ENCODE assay signal across 9 mouse cellular contexts in the genomic region with DNA sequence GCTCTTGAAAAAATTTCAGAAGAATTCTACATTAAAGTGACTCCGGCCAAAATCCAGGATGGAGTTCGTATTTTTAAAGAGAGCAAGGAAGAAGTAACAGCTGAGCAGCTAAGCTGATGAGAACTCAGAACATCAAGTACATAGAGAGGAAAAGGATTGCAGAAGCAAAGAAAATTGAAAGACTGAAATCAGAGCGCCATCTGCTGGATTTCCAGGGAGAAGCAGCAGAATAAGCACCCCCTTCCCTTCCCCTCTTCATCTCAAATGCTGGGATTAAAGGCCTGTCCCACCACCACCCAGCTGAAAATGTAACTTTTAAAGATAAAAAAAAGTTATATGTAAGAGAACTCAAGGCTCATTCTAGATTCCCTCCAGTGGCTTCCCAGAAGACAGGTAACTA. TPM values are rescaled to one million over a fixed set of nuclear protein-coding genes. Genes with fewer than 3 reads are reported as not detected.
DNase-seq lines count a peak whose midpoint lies in the region; ATAC-seq and TF ChIP-seq lines count a peak whose summit lies in the region.
"Had no signal": no experiment of that assay in that cellular context is flagged by ENCODE, and none has a peak within 500 bp of the region (broad histone marks: within the 10 kb centered on the region; RNA-seq: fewer than 3 reads in every experiment).

No protein-coding gene starts in this region.

- H3K36me3 ChIP-seq in liver, adult 2 months (ENCODE audit: control insufficient read depth, insufficient read depth, low read length): peaks cover 14% of the 10 kb centered on the region
- H3K36me3 ChIP-seq in liver, embryonic 12.5 days: peaks cover 34% of the 10 kb centered on the region
- no peaks in the 10 kb centered on the region for H3K36me3 ChIP-seq in hindbrain, postnatal 0 days (ENCODE audit: insufficient read depth, low read length)
- peaks cover 14% of the 10 kb centered on the region for H3K36me3 ChIP-seq in limb, embryonic 14.5 days (ENCODE audit: control insufficient read depth, insufficient read depth, low read length)

- peak; percentile 29 for DNase-seq in liver, adult 2 months (ENCODE audit: extremely low read depth, low read depth, low spot score)
- no peak for DNase-seq in Patski (ENCODE audit: low read depth, low spot score)
- peak; percentile 77 to 81 for DNase-seq in cerebellum, postnatal 14 days
- DNase-seq in hindbrain, postnatal 0 days (ENCODE audit: low spot score): peak; percentile 77
- peak; percentile 74 for DNase-seq in limb, embryonic 14.5 days (ENCODE audit: low spot score)
- peak; percentile 58 for DNase-seq in right cerebral cortex, postnatal 14 days

- H3K9me3 ChIP-seq in liver, embryonic 12.5 days (replicated peaks): no peaks in the 10 kb centered on the region
- no peaks in the 10 kb centered on the region for H3K9me3 ChIP-seq in hindbrain, postnatal 0 days (ENCODE audit: low read length)
- H3K9me3 ChIP-seq in limb, embryonic 14.5 days (ENCODE audit: control insufficient read depth, low read length): no peaks in the 10 kb centered on the region
- H3K9me3 ChIP-seq: heart, embryonic 13.5 days had no signal

- peaks cover 2% of the 10 kb centered on the region; the same call in 1 of the 2 replicates for H3K79me2 ChIP-seq in liver, adult 2 months (ENCODE audit: control insufficient read depth, insufficient read depth, low read length)

- TF ChIP-seq POLR2A in liver, adult 2 months (IDR thresholded peaks at IDR 0.05; ENCODE audit: extremely low read depth, insufficient read depth, low read length): no peak
- TF ChIP-seq POLR2A in limb, embryonic 14.5 days (IDR thresholded peaks at IDR 0.05; ENCODE audit: borderline replicate concordance, extremely low read depth, insufficient read depth, insufficient read length): no peak

- 24% methylated on average over 3 of the region's 3 CpGs for WGBS in liver, adult 2 months
- WGBS in liver, embryonic 12.5 days (ENCODE audit: insufficient replicate concordance): 23% methylated on average over 3 of the region's 3 CpGs
- WGBS in hindbrain, postnatal 0 days: 31% methylated on average over 3 of the region's 3 CpGs
- 31% methylated on average over 3 of the region's 3 CpGs for WGBS in limb, embryonic 14.5 days

- no peak overlapping the region for H3K27ac ChIP-seq in liver, adult 2 months (replicated peaks; ENCODE audit: insufficient read depth, low read depth, low read length)
- H3K27ac ChIP-seq in liver, embryonic 12.5 days: no peak overlapping the region
- no peak overlapping the region for H3K27ac ChIP-seq in hindbrain, postnatal 0 days
- H3K27ac ChIP-seq in limb, embryonic 14.5 days (replicated peaks; ENCODE audit: low read depth, low read length): no peak overlapping the region
- H3K27ac ChIP-seq: heart, embryonic 13.5 days had no signal

- in situ Hi-C loops in Patski (cut with MboI; ENCODE audit: low pct_unique_long_range_greater_than_20kb): loop anchor here (5.0 to 10.0 kb wide), 2 partner anchors 43 to 180 kb away; no protein-coding TSS in a partner anchor

- no peak overlapping the region for H3K4me2 ChIP-seq in liver, embryonic 12.5 days
- H3K4me2 ChIP-seq in hindbrain, postnatal 0 days (ENCODE audit: low read depth, low read length): no peak overlapping the region
- H3K4me2 ChIP-seq in limb, embryonic 14.5 days (replicated peaks; ENCODE audit: low read depth, low read length, severe bottlenecking): no peak overlapping the region
- H3K4me2 ChIP-seq: heart, embryonic 13.5 days had no signal

- peak; percentile 48; the same call in 1 of the 2 replicates for TF ChIP-seq CTCF in liver, adult 2 months (IDR thresholded peaks at IDR 0.05; ENCODE audit: low read depth, low read length)
- peak; percentile 71 for TF ChIP-seq CTCF in Patski (IDR thresholded peaks at IDR 0.05)
- TF ChIP-seq CTCF in hindbrain, postnatal 0 days (IDR thresholded peaks at IDR 0.05; ENCODE audit: low read depth): peak; percentile 84

- no peak for ATAC-seq in liver, embryonic 12.5 days
- ATAC-seq in Patski: no peak
- ATAC-seq in hindbrain, postnatal 0 days: no peak
- no peak for ATAC-seq in limb, embryonic 14.5 days (ENCODE audit: low FRiP score, low read depth)
- ATAC-seq in monocyte, adult 5-6 weeks (replicated peaks; ENCODE audit: insufficient number of reproducible peaks, low FRiP score, low TSS enrichment, poor library complexity, severe bottlenecking): no peak

- peaks cover 4% of the 10 kb centered on the region for H3K4me1 ChIP-seq in liver, adult 2 months (ENCODE audit: control insufficient read depth, insufficient read depth, low read length)
- peaks cover 22% of the 10 kb centered on the region for H3K4me1 ChIP-seq in liver, embryonic 12.5 days
- H3K4me1 ChIP-seq in hindbrain, postnatal 0 days (ENCODE audit: insufficient read depth, low read length): peaks cover 9% of the 10 kb centered on the region
- H3K4me1 ChIP-seq in limb, embryonic 14.5 days (ENCODE audit: control insufficient read depth, insufficient read depth, low read length): peaks cover 11% of the 10 kb centered on the region

- H3K9ac ChIP-seq in liver, adult 2 months (ENCODE audit: low read depth, low read length): no peak overlapping the region
- no peak overlapping the region for H3K9ac ChIP-seq in liver, embryonic 12.5 days
- H3K9ac ChIP-seq in hindbrain, postnatal 0 days (replicated peaks; ENCODE audit: low read length): no peak overlapping the region
- no peak overlapping the region for H3K9ac ChIP-seq in limb, embryonic 14.5 days (ENCODE audit: low read depth, low read length, severe bottlenecking)
- H3K9ac ChIP-seq: heart, embryonic 13.5 days had no signal

- no peaks in the 10 kb centered on the region for H3K27me3 ChIP-seq in liver, adult 2 months (ENCODE audit: control insufficient read depth, insufficient read depth, low read length)
- H3K27me3 ChIP-seq in liver, embryonic 12.5 days (replicated peaks): no peaks in the 10 kb centered on the region
- no peaks in the 10 kb centered on the region for H3K27me3 ChIP-seq in Patski
- no peaks in the 10 kb centered on the region for H3K27me3 ChIP-seq in hindbrain, postnatal 0 days (ENCODE audit: insufficient read depth, low read length)
- no peaks in the 10 kb centered on the region for H3K27me3 ChIP-seq in limb, embryonic 14.5 days (ENCODE audit: control insufficient read depth, insufficient read depth, low read length)
- H3K27me3 ChIP-seq: heart, embryonic 13.5 days had no signal

- H3K4me3 ChIP-seq in liver, adult 2 months (ENCODE audit: insufficient read depth, low read depth, low read length): no peak overlapping the region
- no peak overlapping the region for H3K4me3 ChIP-seq in liver, embryonic 12.5 days
- no peak overlapping the region for H3K4me3 ChIP-seq in hindbrain, postnatal 0 days (ENCODE audit: low read length)
- H3K4me3 ChIP-seq in limb, embryonic 14.5 days (replicated peaks; ENCODE audit: low read length): no peak overlapping the region
- H3K4me3 ChIP-seq: heart, embryonic 13.5 days had no signal

- POLR2A ChIA-PET in Patski (lab: Charles Lee): no interaction called here

- CTCF ChIA-PET in Patski (lab: Charles Lee): interaction anchor here (0.7 to 1.4 kb wide), 3 partner anchors 11 to 110 kb away, joined by 3 to 4 read pairs (median 3); no protein-coding TSS in a partner anchor

RNA-seq across cellular contexts. Expression of a gene that starts 3.1 kb away (rescaled TPM):
- total RNA-seq in liver, adult 2 months (2014; rRNA removed): 0.74 and 1.2 TPM in 2 replicates
- polyA plus RNA-seq in liver, adult 2 months (2012; rRNA removed): 0.82 and 1.0 TPM in 2 replicates
- polyA plus RNA-seq in liver, embryonic 12.5 days (2016; fragmentation: Nextera tagmentation; extraction: Ambion mirVana): 1.6 and 1.7 TPM in 2 replicates
- 0.76 TPM for polyA plus RNA-seq in Patski (2021)
- 0.11 and 0.26 TPM in 2 replicates for total RNA-seq in hindbrain, postnatal 0 days (2014; rRNA removed)
- 1.6 and 1.7 TPM in 2 replicates for polyA plus RNA-seq in hindbrain, postnatal 0 days (2015; fragmentation: Nextera tagmentation; extraction: Ambion mirVana)
- polyA plus RNA-seq in limb, embryonic 14.5 days (2012; rRNA removed): 1.1 and 2.4 TPM in 2 replicates
- polyA plus RNA-seq in limb, embryonic 14.5 days (2014; fragmentation: Nextera tagmentation; extraction: Ambion mirVana): 1.6 and 1.7 TPM in 2 replicates
- total RNA-seq in monocyte, adult 5-6 weeks (2017): 1.1 to 3.4 TPM (median 2.5 TPM) in 3 replicates

RNA-seq across cellular contexts. Expression of a gene that starts 3.3 kb away (rescaled TPM):
- 52.3 and 60.0 TPM in 2 replicates for total RNA-seq in liver, adult 2 months (2014; rRNA removed)
- 20.5 and 28.0 TPM in 2 replicates for polyA plus RNA-seq in liver, adult 2 months (2012; rRNA removed)
- polyA plus RNA-seq in liver, embryonic 12.5 days (2016; fragmentation: Nextera tagmentation; extraction: Ambion mirVana): 48.2 and 49.0 TPM in 2 replicates
- 108 TPM for polyA plus RNA-seq in Patski (2021)
- total RNA-seq in hindbrain, postnatal 0 days (2014; rRNA removed): 99.2 and 102 TPM in 2 replicates
- 29.6 and 31.7 TPM in 2 replicates for polyA plus RNA-seq in hindbrain, postnatal 0 days (2015; fragmentation: Nextera tagmentation; extraction: Ambion mirVana)
- 75.0 and 75.7 TPM in 2 replicates for polyA plus RNA-seq in limb, embryonic 14.5 days (2012; rRNA removed)
- 69.4 and 75.4 TPM in 2 replicates for polyA plus RNA-seq in limb, embryonic 14.5 days (2014; fragmentation: Nextera tagmentation; extraction: Ambion mirVana)
- 146 to 205 TPM (median 156 TPM) in 3 replicates for total RNA-seq in monocyte, adult 5-6 weeks (2017)

RNA-seq across cellular contexts. Expression of a gene that starts 42.7 kb away (rescaled TPM):
- total RNA-seq in liver, adult 2 months (2014; rRNA removed): 44.9 and 50.9 TPM in 2 replicates
- polyA plus RNA-seq in liver, adult 2 months (2012; rRNA removed): 60.5 and 62.7 TPM in 2 replicates
- polyA plus RNA-seq in liver, embryonic 12.5 days (2016; fragmentation: Nextera tagmentation; extraction: Ambion mirVana): 45.0 and 49.7 TPM in 2 replicates
- 70.5 TPM for polyA plus RNA-seq in Patski (2021)
- 53.0 and 56.1 TPM in 2 replicates for total RNA-seq in hindbrain, postnatal 0 days (2014; rRNA removed)
- polyA plus RNA-seq in hindbrain, postnatal 0 days (2015; fragmentation: Nextera tagmentation; extraction: Ambion mirVana): 30.0 and 35.3 TPM in 2 replicates
- 62.0 and 64.8 TPM in 2 replicates for polyA plus RNA-seq in limb, embryonic 14.5 days (2012; rRNA removed)
- polyA plus RNA-seq in limb, embryonic 14.5 days (2014; fragmentation: Nextera tagmentation; extraction: Ambion mirVana): 63.1 and 64.2 TPM in 2 replicates
- total RNA-seq in monocyte, adult 5-6 weeks (2017): 24.8 to 32.6 TPM (median 28.7 TPM) in 3 replicates

RNA-seq across cellular contexts. Expression of a gene that starts 42.8 kb away (rescaled TPM):
- 16.6 and 18.5 TPM in 2 replicates for total RNA-seq in liver, adult 2 months (2014; rRNA removed)
- polyA plus RNA-seq in liver, adult 2 months (2012; rRNA removed): 45.8 and 50.5 TPM in 2 replicates
- 16.0 and 16.4 TPM in 2 replicates for polyA plus RNA-seq in liver, embryonic 12.5 days (2016; fragmentation: Nextera tagmentation; extraction: Ambion mirVana)
- polyA plus RNA-seq in Patski (2021): 81.1 TPM
- total RNA-seq in hindbrain, postnatal 0 days (2014; rRNA removed): 169 TPM in 2 replicates
- 72.1 and 76.1 TPM in 2 replicates for polyA plus RNA-seq in hindbrain, postnatal 0 days (2015; fragmentation: Nextera tagmentation; extraction: Ambion mirVana)
- 36.2 and 51.2 TPM in 2 replicates for polyA plus RNA-seq in limb, embryonic 14.5 days (2012; rRNA removed)
- polyA plus RNA-seq in limb, embryonic 14.5 days (2014; fragmentation: Nextera tagmentation; extraction: Ambion mirVana): 22.7 and 26.6 TPM in 2 replicates
- 43.9 to 86.2 TPM (median 50.4 TPM) in 3 replicates for total RNA-seq in monocyte, adult 5-6 weeks (2017)
